Mouse (Mus musculus): ENCODE measurements around the gene Ndufb4.

DNA sequence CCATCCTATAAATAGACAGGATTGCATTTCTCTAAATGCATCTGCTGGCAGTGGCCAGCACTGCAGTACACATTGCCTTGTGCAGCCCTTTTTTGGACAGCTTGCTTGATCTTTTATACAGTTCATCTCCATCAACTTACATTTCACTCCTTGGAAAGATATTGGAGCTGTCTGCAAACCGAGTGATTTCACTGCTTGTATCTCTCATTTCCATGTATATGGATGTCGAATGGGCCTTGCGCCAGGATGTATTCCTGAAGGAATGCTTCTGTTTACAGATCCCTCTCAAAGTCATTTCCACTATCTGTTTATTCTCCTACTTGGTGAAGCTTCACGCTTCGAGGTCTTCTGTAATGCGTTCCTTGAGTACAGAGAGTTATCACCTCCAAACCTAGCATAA lies 50.0 kb downstream of the Ndufb4 start:
- TF ChIP-seq POLR2A (IDR thresholded peaks at IDR 0.05; ENCODE audit: insufficient read depth, low read depth, low read length), result no peak
- TF ChIP-seq CTCF (IDR thresholded peaks at IDR 0.05; ENCODE audit: insufficient read depth, low read depth, low read length), result no peak

Data from olfactory bulb, adult 2 months (tissue).